Mouse (Mus musculus) left cerebral cortex, postnatal 25 days (tissue): ENCODE data around the gene Sytl1. TPM values are rescaled to one million over a fixed set of nuclear protein-coding genes. Genes with fewer than 3 reads are reported as not detected.
A peak's percentile ranks its signal among the peaks of the same experiment; 100 is the strongest.

ENCODE experiments used
- DNase-seq, 2 experiments: peaks; one replicate each; pipeline ENCODE4 v3.0.0; 2022; ENCODE audit warnings: low spot score in 2 of 2, mixed read lengths in 1 of 2
- intact Hi-C: fragments of 180-260 bp; cut with DNase I; formaldehyde crosslinking; loops from one replicate; pipeline ENCODE4 v1.15.1; 2025
- total RNA-seq, 2 experiments: library from RNA; stranded (reverse); gene quantifications; 2 replicates each; pipeline ENCODE4 v1.2.3; 2021

Gene Sytl1
- 1 to 10 TPM in 1 of 2 experiments, under 1 TPM in 1; 0.98 to 1.2 TPM for total RNA-seq

- intact Hi-C loops = no loop called here
- no peak for DNase-seq
These were observed at the start of gene Sytl1 for GRCm38 (mm10) chr4:133262882-133263281. Sytl1 (minus strand) TSS chr4:133263113.

DNA sequence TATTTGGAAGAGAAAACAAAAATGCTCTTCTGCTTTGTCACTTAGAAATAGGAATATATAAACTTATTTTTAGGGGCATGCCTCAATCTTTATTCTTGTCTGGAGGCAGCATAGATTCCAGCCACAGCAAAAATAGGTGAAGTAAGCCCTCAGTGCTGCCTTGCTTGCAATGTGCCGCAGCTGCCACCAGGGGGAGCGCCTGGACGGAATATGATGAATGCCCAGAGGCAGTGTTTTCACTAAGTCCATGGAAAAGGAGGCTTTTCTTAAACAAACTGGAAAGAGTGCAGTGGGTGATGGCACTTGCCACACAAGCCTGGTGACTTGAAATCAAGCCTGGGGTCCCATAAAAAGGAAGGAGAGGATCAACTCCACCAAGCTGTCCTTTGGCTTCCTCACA is 47.0 kb upstream of the Sytl1 start:
- DNase-seq = peak; percentile 84 to 93
- intact Hi-C loops = loop anchor here (1.0 to 5.0 kb wide), 3 partner anchors 31 to 141 kb away; no protein-coding TSS in a partner anchor

DNA sequence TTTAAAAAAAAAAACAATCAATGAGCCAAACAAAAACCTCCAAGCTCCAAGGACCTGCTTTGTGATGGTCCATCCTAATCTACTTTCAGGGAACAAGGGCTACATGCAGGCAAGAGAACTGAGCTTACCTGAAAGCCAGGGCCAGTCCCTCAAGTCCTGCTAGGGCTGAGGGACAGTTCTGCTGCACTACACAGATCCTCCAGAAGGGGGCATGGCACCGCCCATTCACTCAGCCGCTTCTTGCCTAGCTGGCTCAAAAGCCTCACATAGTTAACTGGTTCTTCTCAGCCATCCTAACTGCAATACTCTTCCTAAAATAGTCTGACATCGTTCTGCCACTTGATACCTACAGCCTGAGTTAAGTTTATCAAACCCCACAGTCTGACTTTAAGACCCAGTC is 44.4 kb upstream of the Sytl1 start:
- intact Hi-C loops = no loop called here

DNA sequence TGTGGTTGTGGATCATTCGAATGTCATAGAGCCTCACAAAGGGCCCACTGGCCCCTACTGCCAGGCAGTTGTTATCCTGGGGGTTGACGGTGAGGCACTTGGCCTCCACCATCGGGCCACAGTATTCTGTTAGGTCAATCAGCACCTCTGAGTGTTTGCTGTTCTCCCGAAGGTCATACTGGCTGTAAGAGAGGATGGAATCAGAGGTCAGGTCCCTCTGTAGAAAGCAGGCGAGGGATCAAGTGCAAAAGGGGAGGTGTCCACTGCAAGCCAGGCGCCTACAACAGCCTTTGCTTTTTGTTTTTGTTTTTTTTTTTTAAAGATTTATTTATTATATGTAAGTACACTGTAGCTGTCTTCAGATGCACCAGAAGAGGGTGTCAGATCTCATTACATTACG is 42.9 kb upstream of the Sytl1 start:
- DNase-seq = no peak
- intact Hi-C loops = no loop called here

More for the DNA sequence above, 44.4 kb upstream of the Sytl1 start:
- DNase-seq = peak in 1 of 2 experiments; percentile 59

GRCm38 (mm10) chr4:133304770-133305169 is 41.9 kb upstream of the Sytl1 start:
- intact Hi-C loops = loop anchor here (5.0 kb wide), 1 partner anchor 362 kb away; no protein-coding TSS in a partner anchor
- no peak for DNase-seq

- no peak for DNase-seq
- intact Hi-C loops = loop anchor here (5.0 kb wide), 1 partner anchor 360 kb away; no protein-coding TSS in a partner anchor
These were observed 39.8 kb upstream of the Sytl1 start for GRCm38 (mm10) chr4:133302668-133303067.

GRCm38 (mm10) chr4:133301802-133302201 is 38.9 kb upstream of the Sytl1 start:
- intact Hi-C loops = loop anchor here (5.0 kb wide), 1 partner anchor 360 kb away; no protein-coding TSS in a partner anchor
- DNase-seq = peak; percentile 74 to 78

DNA sequence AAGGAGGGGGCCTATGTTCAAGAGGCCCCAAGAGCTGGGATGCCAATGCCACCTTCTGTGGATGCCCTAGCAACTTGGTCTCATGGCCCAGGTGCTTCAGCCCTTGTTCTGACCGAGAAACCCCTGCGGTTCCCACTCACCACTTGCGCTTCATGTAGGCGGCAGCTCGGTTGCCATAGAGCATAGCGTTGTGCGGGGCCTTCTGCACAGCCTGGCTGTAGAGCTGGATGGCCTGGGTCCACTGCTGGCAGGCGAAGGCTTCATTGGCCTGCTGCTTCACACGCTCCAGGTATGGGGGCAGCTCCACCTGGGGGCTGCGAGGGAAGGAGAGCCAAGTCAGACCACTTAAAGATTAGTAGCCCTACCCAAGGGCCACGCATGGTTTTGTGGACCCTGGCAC is 37.5 kb upstream of the Sytl1 start:
- intact Hi-C loops = loop anchor here (5.0 kb wide), 1 partner anchor 358 kb away; no protein-coding TSS in a partner anchor

DNA sequence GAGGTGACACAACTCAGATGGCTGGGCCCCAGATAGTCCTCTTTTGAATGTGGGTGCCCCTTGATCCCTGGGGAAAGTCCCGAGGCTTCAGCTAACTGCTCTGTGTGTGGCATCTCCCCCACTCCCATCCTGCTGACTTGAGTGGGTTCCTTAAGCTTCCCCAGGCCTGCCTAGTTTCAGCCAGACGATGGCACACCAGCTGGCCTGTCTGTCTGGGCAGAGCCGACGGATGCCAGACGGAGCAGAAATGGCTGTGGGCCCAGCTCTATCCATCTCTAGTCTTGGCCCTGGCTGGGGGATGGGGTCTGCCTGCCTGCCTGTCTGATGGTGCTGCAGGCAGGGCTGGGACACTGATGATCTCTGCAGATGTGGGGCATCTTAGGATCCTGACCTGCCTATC is 36.8 kb upstream of the Sytl1 start:
- intact Hi-C loops = loop anchor here (1.0 to 5.0 kb wide), 5 partner anchors 23 to 357 kb away; partner anchors contain the start of genes Ahdc1 and Tmem222
- peak; percentile 67 to 89 for DNase-seq

More for the DNA sequence above, 37.5 kb upstream of the Sytl1 start:
- peak in 1 of 2 experiments; percentile 44 for DNase-seq

DNA sequence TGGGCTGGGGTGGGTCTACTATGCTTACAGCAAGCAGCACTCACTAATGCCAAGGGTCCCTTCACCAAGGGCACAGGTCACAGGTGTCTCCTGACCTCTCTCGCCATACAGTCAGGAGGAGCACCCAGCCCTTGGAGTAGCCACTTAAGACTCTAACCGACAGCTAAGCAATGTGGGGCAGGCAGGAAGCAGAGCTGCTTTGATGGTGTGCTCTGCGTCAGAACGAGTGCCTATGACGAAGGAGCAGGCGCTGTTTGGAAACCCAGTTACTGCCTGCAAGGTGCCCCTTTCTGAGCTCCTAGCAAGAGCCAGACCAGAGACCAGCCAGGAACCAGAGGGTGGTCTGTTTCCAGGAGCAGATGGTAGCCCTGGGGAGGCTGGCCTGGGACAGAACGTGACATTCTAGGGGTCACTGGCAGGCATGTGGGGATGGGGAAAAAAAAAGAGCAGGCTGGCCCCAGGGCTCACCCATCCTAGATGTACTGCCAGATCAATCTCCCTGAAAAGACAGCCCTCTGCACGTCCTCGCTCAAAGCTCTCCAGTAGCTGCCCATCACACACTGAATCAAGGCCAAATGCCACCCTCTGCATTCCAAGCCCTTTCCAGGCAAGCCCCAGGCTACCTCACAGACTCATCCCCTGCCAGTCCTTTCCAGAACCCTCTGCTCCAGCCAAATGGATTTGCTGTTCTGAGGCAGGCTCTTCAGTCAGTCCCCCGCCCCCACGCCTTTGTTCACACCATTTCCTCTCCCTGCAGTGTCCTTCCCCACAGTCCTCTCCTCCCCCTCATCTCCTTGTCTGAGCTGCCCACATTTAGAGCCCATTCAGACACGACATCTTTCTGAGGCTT is 35.8 kb upstream of the Sytl1 start:
- intact Hi-C loops = loop anchor here (1.0 to 5.0 kb wide), 4 partner anchors 22 to 287 kb away; partner anchors contain the start of genes Ahdc1 and Tmem222
- peak; percentile 78 to 96 for DNase-seq

GRCm38 (mm10) chr4:133297801-133298238 is 34.9 kb upstream of the Sytl1 start:
- intact Hi-C loops = loop anchor here (1.0 to 5.0 kb wide), 4 partner anchors 21 to 241 kb away; partner anchors contain the start of gene Tmem222
- peak; percentile 87 to 92 for DNase-seq

DNA sequence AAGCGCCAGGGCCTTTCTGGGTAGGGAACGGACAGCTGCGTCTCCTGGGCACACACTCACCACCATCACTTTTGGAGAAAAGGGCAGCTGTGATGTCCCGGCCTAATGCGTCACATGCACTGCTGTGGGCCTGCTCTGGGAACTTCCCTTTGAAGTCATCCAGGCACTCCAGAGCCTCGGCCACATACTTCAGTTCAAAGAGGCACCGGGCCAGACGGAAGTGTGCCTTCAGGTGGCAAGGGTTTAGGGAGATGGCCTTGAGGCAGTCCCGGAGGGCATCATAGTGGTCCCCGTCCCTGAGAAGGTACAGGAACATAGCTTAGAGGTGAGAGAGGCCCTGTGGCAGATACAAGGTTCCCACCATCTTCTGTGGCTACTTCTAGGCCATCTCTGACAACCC is 34.4 kb upstream of the Sytl1 start:
- DNase-seq = no peak
- intact Hi-C loops = loop anchor here (1.0 to 5.0 kb wide), 3 partner anchors 65 to 240 kb away; no protein-coding TSS in a partner anchor

GRCm38 (mm10) chr4:133294084-133294483 is 31.2 kb upstream of the Sytl1 start:
- intact Hi-C loops = no loop called here
- no peak for DNase-seq

- intact Hi-C loops = no loop called here
- no peak for DNase-seq
These were observed 30.3 kb upstream of the Sytl1 start for GRCm38 (mm10) chr4:133292901-133293843.

DNA sequence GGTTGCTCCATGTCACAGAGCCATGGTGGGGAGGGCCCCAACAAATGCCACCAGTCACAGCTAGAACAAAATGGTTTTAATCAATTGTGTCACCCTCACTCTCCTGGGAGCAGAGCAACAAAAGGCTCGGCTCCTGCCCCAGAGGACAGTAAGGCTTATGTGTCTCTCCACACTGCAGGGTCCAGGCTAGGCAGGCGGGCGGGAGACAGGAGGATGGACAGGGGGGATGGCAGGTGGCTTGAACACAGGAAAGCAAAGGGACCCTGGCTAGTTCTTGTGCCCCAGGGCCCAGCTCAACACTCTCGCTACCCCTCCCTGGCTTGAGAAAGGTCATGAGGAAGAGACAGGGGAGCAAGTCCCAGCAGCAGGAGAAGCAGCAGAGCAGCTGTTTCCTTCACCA is 29.5 kb upstream of the Sytl1 start:
- intact Hi-C loops = no loop called here
- no peak for DNase-seq

- intact Hi-C loops = no loop called here
These were observed 28.3 kb upstream of the Sytl1 start for GRCm38 (mm10) chr4:133291255-133291654.

DNA sequence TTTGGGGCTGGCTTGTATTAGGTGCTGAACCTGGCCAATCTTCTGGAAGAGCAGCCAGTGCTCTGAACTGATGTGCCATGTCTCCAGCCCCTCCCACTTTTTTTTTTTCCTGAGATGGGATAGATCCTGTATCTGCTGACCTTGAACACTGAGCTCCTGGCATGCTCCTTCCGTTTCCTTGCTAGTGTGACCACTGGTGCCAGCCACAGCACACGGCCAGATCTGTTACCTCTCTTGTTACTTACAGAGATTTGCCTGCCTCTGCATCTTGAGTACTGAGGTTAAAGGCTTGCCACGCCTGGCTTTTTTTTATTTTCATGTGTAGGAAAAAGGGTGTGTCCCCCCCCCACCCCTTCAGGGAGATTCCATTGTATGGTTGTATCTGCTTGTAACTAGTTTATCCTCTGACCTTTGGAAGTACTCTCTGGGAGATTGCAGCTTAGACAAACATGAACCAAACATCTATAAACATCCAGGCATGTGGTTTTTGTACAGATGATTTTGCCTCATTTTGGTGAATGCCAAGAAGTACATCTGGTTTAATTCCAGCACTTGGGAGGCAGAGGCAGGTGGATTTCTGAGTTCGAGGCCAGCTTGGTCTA is 23.7 kb upstream of the Sytl1 start:
- no peak for DNase-seq
- intact Hi-C loops = no loop called here

More at GRCm38 (mm10) chr4:133291255-133291654, 28.3 kb upstream of the Sytl1 start:
- no peak for DNase-seq

GRCm38 (mm10) chr4:133285950-133286349 is 23.0 kb upstream of the Sytl1 start:
- intact Hi-C loops = no loop called here
- no peak for DNase-seq

GRCm38 (mm10) chr4:133285299-133285698 is 22.4 kb upstream of the Sytl1 start:
- intact Hi-C loops = no loop called here
- no peak for DNase-seq
